Mouse (Mus musculus) thymus, adult 18-20 months (tissue): Measurements from ENCODE around the gene Col5a3.
A peak's percentile ranks its signal among the peaks of the same experiment; 100 is the strongest.
"Not testable (repeated sequence)": the region's sequence is repeated elsewhere in the genome, so short reads cannot be mapped to it uniquely, and the experiment has no call there.

ENCODE experiments used
- DNase-seq, 2 experiments: peaks; one replicate each; pipeline ENCODE4 v3.0.0; 2022; ENCODE audit warnings: mixed read lengths in 2 of 2

The Col5a3 gene

DNA sequence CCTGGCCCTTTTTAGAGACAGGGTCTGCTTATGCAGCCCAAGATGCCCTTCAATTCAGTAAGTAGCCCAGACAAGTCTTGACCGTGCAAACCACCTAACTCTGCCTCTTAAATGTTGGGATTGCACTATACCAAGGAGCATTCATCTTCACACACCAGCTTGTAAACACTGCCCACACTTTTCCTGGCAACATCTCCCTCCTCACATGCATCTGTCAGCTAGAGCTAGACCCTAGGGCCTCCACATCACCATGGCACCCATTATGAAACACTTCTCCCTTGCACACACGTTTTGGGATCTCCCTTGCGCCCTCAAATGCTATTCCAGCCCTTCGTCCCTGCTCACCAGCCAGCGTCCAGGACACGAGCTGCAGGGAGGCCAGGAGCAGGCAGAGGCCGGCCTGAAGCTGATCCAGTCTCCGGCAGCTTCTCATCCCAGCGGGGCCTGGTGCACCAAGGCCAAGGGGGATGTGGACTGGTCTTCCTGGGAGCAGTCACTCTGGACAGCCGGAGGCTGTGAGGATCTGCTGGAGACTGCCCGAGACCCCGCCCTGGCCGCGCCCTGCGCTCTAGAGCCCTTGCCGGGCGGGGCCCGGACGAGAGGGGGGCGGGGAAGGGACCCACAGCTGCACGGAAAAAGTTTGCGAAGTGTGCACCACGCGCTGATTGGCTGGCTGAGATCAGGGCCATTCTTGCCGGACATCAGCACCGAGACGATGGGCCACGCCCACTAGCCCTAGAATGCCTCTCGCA, at the start of gene Col5a3:
Gene Col5a3 (minus strand): TSS at position 547 of the 752 bp plus-strand sequence.
- no peak for DNase-seq

DNA sequence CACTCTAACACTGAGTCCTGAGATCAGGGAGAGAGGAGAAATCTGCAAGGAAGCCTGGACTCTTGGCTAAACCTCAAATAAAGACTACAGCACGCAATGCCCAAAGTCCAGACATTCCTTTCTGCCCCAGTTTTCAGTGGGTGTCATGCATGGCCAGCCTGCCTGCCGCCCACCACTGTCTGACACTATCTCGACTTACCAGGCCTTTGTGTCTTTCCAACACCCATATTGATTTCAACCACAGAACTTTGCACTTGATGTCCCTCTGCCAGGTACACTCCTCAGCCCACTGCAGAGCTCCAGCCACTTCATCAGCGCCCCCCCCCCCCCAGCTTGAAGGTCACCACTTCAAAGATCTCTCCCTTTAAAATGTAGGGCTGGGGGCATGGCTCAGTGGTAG, 47.4 kb upstream of the Col5a3 start:
- DNase-seq = no peak

DNA sequence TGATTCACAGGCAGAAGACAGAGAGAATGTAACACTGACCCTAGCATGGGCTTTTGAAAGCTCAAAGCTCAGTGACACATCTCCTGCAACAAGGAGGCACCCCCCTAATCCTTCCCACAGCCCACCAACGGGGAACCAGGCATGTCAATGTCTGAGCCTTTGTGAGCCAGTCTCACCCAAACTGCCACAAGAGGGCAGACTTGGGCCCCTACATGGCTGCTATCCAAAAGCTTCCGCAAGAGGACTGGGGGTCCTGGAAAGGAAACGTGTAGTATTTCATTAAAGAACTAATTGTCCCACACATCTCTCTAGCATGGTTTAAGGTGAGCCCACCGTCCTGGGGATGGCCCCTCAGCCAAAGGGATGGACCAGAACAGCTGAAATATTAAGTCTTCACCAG, 47.0 kb upstream of the Col5a3 start:
- no peak for DNase-seq

DNA sequence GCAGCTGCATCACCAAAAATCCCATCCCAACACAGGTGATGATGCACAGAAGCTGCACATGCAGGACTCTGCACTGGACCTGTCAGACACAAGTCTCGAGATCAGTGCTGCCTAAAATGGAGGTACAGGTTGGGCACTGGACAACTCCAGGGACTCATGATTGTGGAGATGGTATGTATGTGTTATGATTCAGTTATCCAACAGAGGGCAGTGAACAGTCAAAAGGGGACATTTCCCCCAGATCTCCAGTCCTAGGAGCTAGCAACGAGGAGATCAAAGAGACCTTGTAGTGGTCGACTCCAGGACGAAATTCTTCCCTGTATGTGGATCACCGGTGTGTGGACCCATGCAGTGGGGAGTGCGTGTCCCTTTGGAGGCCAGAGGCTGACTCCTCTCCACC, 45.1 kb upstream of the Col5a3 start:
- no peak for DNase-seq

DNA sequence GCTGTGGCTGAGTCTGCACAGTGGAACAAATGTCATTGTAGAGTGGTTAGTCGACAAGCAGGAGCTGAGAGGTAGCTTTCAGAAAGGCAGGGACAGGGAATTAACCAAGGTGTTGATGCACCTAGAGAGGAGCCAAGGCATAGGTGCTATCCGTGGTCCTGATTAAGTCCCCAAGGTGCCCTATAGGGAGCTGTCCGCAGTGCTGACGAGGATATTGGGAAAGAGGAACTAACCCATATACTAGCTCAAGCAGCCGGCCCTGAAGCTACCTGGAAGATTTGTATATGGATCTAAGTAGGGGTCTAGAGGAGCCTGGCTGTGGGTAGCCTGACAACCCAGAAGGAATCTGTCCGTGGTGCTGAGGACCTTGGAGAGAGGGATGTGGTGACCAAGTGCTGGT, 42.3 kb upstream of the Col5a3 start:
- no peak for DNase-seq

DNA sequence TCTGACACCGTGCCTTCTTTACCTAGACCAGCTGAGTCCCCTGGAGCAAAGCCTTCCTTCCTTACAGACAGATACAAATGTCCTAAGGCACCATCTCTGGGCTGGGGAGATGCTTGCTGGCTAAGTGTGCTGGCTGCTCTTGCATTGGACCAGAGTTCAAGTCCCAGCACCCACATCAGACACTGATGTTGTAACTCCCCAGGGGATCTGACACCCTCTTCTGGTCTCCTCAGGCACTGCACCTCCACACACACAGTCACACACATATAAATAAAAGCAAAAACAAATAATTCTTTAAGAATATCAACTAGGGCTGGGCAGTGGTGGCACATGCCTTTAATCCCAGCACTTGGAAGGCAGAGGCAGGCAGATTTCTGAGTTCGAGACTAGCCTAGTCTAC, 35.3 kb upstream of the Col5a3 start:
- no peak for DNase-seq

DNA sequence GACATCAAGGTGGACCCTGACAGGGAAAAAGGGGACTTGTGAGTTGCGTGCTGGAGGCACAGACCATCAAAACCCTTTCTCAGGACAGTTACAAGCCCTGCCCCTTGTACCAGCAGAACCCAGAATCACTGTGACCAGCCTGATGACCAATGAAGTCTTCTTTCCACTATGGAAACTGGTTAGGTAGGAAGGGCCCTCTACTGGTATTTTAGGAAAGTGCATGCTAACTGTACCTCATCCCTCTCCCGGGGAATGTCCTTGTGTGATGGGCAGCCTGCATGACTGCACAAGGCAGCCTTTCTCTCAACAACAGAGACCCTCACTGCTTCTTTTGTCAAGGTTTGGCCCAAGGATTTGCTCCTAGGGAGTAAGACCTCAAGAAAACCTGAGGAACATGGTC, 27.8 kb upstream of the Col5a3 start:
- no peak for DNase-seq

DNA sequence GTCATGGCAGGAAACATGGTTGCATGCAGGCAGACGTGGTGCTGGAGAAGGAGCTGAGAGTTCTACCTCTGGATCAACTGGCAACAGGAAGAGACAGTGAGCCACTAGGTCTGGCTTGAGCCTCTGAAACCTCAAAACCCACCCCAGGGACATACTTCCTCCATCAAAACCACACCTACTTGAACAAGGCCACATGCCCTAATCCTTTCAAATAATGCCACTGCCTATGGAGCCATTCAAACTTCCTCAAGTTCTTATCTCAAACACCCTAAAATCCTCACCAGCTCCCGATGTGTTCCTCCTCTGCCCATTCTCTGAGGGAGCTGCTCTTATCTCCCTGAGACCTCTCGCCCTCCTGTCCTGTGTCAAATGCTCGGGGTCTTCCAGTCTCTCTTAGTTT, 27.3 kb upstream of the Col5a3 start:
- no peak for DNase-seq

DNA sequence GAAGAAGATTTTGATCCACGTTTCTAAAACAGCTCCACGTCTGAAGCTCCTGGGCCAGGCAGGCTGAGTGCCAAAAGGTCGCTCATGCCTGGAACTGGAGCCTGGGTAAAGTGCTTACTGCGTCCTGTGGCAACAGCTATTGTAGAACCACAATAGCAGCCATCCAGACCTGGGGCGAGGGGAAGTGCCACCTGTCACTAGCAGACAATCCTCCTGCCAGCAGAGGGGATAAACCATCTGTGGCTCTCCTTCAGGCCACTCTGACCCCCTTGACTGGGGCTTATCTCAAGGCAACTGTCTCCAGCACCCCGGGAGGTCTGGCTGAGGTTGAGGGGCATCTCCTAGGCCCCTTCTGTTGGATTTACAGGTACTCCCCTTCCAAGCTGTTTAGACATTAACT, 24.1 kb upstream of the Col5a3 start:
- DNase-seq = no peak

- no peak for DNase-seq
Measured at GRCm38 (mm10) chr9:20837184-20837947, 22.5 kb upstream of the Col5a3 start.

DNA sequence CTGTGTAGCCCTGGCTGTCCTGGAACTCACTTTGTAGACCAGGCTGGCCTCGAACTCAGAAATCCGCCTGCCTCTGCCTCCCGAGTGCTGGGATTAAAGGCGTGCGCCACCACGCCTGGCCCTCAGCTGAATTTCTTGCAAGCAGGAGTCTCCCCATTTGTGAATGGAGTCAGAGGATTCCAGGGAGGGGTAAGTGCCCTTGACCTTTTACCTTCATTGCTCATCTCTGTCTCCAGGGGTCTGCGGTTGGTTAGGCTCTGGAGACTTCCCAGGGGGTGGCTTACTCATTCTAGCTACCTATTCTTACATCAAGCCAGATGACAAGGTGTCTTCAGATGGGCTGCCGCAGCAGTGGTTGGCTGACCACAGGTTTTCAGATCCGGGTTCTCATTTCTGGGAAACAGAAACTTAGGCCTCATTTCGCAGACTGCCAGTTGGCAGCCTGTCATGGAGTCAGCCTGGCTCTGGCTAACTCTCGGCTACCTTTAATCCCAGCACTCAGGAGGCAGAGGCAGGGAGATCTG, 20.6 kb upstream of the Col5a3 start:
- DNase-seq = not testable (repeated sequence)

DNA sequence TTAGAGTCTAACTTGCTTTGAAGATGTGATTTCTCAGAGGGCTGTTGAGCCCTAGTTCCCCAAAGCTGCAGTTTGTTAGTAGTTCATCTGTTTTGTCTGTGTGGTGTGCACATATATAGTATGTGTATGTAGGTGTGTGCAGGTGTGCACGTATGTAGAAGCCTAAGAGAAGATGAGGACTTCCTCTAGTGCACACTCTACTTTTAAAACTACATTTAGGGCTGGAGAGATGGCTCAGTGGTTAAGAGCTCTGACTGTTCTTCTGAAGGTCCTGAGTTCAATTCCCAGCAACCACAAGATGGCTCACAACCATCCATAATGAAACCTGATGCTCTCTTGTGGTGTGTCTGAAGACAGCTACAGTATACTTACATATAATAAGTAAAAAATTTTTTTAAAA, 20.0 kb upstream of the Col5a3 start:
- DNase-seq = no peak

GRCm38 (mm10) chr9:20830901-20831643, 16.2 kb upstream of the Col5a3 start:
- DNase-seq = peak; percentile 34 to 50

GRCm38 (mm10) chr9:20828127-20828526, 13.3 kb upstream of the Col5a3 start:
- no peak for DNase-seq

DNA sequence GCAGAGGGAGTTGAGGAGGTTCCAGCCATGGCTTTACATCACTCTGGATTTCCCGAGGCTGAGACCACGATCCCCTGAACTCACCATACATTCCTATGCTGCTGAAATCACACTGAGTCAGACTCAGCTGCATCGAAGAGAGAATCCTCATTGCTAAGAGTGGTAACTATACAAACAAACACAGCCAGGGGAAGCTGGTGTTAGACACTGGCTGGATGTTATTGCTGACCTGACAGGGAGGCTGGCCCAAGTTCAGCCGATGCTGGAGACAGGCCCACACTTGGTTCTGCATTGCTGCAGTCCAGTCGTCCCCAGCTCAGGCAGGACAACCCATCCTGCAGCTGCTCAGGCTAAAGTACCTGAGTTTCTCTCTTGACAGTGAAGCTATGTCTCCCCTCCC, 10.9 kb upstream of the Col5a3 start:
- DNase-seq = no peak

DNA sequence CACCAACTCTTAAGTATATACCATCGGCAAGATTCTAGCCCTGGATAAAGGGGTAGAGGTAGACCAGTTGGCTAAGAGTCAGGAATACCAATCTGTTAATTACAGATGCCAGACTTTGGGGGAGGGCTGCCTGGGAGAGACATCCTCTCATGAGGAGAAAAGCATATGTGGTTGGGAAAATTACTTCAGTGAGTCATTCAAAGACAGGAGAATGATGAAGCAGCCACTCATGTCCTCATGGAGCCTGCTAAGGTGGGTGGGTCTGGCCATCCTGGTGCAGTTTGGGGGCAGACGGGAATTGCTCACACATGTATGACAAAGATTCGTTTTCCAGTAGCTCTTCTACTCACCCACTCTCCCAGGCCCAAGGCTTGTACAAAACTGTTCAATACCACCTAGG, 8.0 kb upstream of the Col5a3 start:
- DNase-seq = no peak

GRCm38 (mm10) chr9:20820001-20820400, 5.1 kb upstream of the Col5a3 start:
- DNase-seq = no peak

DNA sequence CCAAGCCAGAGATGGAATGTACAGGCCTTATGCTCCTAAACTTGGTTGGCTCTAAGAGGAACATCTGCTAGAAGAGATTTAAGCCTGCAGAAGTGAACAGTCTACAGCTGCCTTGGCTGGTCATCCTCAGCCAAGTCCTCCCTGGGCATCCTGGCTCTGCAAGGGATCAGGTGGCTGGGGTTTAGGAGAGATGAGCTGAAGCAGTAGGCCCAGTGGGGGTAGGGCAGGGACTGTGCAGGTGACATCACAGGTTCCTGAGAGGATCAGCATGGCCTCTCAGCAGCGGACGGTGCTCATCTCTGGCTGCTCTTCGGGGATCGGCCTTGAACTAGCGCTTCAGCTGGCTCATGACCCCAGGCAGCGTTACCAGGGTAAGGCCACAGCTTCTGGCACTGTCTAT, 3.4 kb upstream of the Col5a3 start, which contains the start of gene Rdh8:
Gene Rdh8 (plus strand): TSS at position 268 of the 400 bp plus-strand sequence.
- no peak for DNase-seq

GRCm38 (mm10) chr9:20812537-20813271, 2.2 kb downstream of the Col5a3 start:
- DNase-seq = no peak

DNA sequence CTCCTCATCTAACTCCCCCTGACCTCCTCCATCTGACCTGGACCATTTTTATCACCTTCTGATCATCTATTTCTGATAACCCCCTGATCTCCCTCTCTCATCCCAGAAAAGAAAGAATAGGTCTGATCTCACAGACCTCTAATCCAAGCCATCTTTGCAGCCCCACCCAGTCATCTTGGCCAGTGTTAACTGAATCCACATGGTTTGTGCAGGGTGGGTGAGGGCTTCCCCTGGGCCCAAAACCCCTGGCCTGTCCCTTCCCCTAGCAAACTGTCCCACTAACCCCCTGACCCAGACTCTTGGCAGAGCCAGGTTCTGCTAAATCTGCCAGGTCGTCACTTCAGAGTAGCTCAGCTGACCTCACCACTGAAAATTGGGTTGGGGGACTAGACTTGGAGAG, 4.1 kb downstream of the Col5a3 start:
- no peak for DNase-seq

GRCm38 (mm10) chr9:20810271-20810670, 4.6 kb downstream of the Col5a3 start:
- no peak for DNase-seq

GRCm38 (mm10) chr9:20805706-20806105, 9.2 kb downstream of the Col5a3 start:
- no peak for DNase-seq

DNA sequence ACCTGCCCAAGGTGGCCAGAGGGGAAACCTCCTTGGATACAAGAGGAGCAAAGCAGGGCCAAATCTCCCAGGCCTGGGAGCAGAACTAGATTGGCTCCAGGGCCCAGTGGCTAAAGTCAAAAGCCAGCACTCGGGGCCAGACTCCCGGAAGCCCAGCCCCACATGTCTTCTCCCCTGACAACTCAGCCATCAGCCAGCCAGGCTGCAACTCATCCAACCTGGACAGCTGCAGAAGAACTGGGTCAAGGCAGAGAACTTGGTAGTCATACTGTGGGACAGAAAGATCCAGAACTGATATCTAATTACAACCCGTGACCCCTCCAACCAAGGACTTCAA, 9.7 kb downstream of the Col5a3 start:
- no peak for DNase-seq
